Mouse (Mus musculus): Measurements from ENCODE around the gene Obox6. TPM values are rescaled to one million over a fixed set of nuclear protein-coding genes. Genes with fewer than 3 reads are reported as not detected.

Gene Obox6
- polyA plus RNA-seq, 1 experiment from 2014 or later: not detected

Other genes with a start within 250 kb of the Obox6 start
- not detected in 2 replicates for gene Obox3, start 199.8 kb downstream of the Obox6 start, polyA plus RNA-seq (2014; fragmentation: Nextera tagmentation; extraction: Ambion mirVana)
- not detected in 2 replicates for gene Obox5, start 89.5 kb downstream of the Obox6 start, polyA plus RNA-seq (2014; fragmentation: Nextera tagmentation; extraction: Ambion mirVana)
- gene Crx, start 40.3 kb upstream of the Obox6 start, polyA plus RNA-seq (2014; fragmentation: Nextera tagmentation; extraction: Ambion mirVana): 0.09 TPM in 1 of 2 replicates, not detected in the other
- not detected in 2 replicates for gene Crxos, start 42.9 kb upstream of the Obox6 start, polyA plus RNA-seq (2014; fragmentation: Nextera tagmentation; extraction: Ambion mirVana)
- gene Selenow, start 82.7 kb upstream of the Obox6 start, polyA plus RNA-seq (2014; fragmentation: Nextera tagmentation; extraction: Ambion mirVana): 1,730 and 1,790 TPM in 2 replicates
- gene Nop53, start 106.4 kb upstream of the Obox6 start, polyA plus RNA-seq (2014; fragmentation: Nextera tagmentation; extraction: Ambion mirVana): 142 and 147 TPM in 2 replicates
- 4.5 and 6.2 TPM in 2 replicates for gene Ehd2, start 127.9 kb upstream of the Obox6 start, polyA plus RNA-seq (2014; fragmentation: Nextera tagmentation; extraction: Ambion mirVana)
- 4.3 and 6.0 TPM in 2 replicates for gene Bicra, start 208.2 kb upstream of the Obox6 start, polyA plus RNA-seq (2014; fragmentation: Nextera tagmentation; extraction: Ambion mirVana)
- gene Zfp541, start 222.1 kb upstream of the Obox6 start, polyA plus RNA-seq (2014; fragmentation: Nextera tagmentation; extraction: Ambion mirVana): 0.16 TPM in 1 of 2 replicates, not detected in the other